Mouse (Mus musculus): ENCODE data around the gene Gm47985. TPM values are rescaled to one million over a fixed set of nuclear protein-coding genes. Genes with fewer than 3 reads are reported as not detected.
A peak's percentile ranks its signal among the peaks of the same experiment; 100 is the strongest.
"Not testable (repeated sequence)": the region's sequence is repeated elsewhere in the genome, so short reads cannot be mapped to it uniquely, and the experiment has no call there.

Gm47985 gene
- total RNA-seq, 2 experiments from 2014 or later = 0.20 TPM; not detected in 1

GRCm38 (mm10) chr1:151177030-151177936 is 5.1 kb upstream of the Gm47985 start:
- peak; percentile 85 for ATAC-seq (replicated peaks; ENCODE audit: poor library complexity)

- no peak; the same call in 1 of the 2 replicates for ATAC-seq (replicated peaks; ENCODE audit: poor library complexity)
Observed at GRCm38 (mm10) chr1:151177937-151178271, 4.4 kb upstream of the Gm47985 start.

GRCm38 (mm10) chr1:151178505-151179083 is 3.7 kb upstream of the Gm47985 start:
- ATAC-seq (replicated peaks; ENCODE audit: poor library complexity) = no peak

- ATAC-seq (replicated peaks; ENCODE audit: poor library complexity) = peak; percentile 33
Observed at GRCm38 (mm10) chr1:151180167-151180566, 2.2 kb upstream of the Gm47985 start.

GRCm38 (mm10) chr1:151186186-151186585 is 3.8 kb downstream of the Gm47985 start:
- not testable (repeated sequence) for ATAC-seq (replicated peaks; ENCODE audit: poor library complexity)

DNA sequence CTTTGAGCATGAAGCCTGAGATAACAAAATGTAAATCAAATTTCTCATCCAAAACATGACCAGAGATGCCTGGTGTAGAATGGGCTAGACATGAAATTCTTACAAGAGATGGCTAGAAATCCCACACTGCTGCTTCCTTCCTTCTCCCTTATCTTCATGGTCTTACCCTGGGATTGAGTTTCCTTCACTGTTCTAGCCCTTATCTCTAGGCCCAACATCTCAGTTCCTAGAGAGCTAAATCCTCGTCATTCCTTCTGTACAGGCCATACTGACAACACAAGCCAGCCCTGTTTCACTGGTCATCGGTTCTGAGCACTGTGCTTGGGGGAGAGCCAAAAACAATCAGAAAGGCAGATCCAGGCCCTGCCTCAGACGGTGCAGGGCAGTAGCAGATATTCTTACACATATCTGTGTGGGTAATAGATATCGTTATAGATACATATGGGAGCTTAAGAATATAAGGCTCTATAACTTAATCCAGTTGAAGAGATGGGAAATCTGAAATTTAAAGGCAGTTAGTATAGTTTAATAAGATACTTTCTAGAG is 4.6 kb downstream of the Gm47985 start:
- ATAC-seq (replicated peaks; ENCODE audit: poor library complexity) = peak; percentile 34; the same call in 1 of the 2 replicates

GRCm38 (mm10) chr1:151188469-151188868 is 6.1 kb downstream of the Gm47985 start:
- no peak for ATAC-seq (replicated peaks; ENCODE audit: poor library complexity)

DNA sequence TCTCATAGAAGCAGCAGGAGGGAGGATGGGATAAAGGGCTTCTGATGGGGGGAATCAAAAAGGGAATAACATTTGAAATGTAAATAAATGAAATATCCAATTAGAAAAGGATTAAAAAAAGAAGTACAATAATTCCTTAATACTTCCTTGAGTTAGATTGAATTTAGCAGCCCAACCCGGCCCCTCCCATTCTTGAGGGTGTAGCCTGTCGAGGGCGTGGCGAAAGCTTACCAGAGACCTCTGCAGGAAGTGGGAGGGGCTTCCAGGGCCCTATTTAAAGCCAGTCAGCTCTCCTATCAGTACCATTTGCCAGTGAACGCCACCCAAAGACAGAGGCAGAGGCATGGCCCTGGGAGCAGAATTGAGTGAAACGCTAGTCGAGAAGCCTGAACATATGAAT is 9.7 kb downstream of the Gm47985 start, which contains the start of gene Gm8947:
TSS of gene Gm8947 (plus strand) at position 302 of the 400 bp plus-strand sequence.
- ATAC-seq (replicated peaks; ENCODE audit: poor library complexity) = peak; percentile 70

GRCm38 (mm10) chr1:151192739-151193138 is 10.4 kb downstream of the Gm47985 start:
- ATAC-seq (replicated peaks; ENCODE audit: poor library complexity) = not testable (repeated sequence)

GRCm38 (mm10) chr1:151195986-151196385 is 13.6 kb downstream of the Gm47985 start:
- not testable (repeated sequence) for ATAC-seq (replicated peaks; ENCODE audit: poor library complexity)

DNA sequence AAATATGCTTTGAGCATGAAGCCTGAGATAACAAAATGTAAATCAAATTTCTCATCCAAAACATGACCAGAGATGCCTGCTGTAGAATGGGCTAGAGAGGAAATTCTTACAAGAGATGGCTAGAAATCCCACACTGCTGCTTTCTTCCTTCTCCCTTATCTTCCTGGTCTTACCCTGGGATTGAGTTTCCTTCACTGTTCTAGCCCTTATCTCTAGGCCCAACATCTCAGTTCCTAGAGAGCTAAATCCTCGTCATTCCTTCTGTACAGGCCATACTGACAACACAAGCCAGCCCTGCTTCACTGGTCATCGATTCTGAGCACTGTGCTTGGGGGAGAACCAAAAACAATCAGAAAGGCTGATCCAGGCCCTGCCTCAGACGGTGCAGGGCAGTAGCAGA is 14.4 kb downstream of the Gm47985 start:
- peak; percentile 31 for ATAC-seq (replicated peaks; ENCODE audit: poor library complexity)

DNA sequence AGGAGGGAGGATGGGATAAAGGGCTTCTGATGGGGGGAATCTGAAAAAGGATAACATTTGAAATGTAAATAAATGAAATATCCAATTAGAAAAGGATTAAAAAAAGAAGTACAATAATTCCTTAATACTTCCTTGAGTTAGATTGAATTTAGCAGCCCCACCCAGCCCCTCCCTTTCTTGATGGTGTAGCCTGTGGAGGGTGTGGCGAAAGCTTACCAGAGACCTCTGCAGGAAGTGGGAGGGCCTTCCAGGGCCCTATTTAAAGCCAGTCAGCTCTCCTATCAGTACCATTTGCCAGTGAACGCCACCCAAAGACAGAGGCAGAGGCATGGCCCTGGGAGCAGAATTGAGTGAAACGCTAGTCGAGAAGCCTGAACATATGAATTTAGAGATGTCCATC is 15.8 kb downstream of the Gm47985 start, which contains the start of gene Gm47995:
TSS of gene Gm47995 (plus strand) at position 329 of the 400 bp plus-strand sequence.
- peak; percentile 61 for ATAC-seq (replicated peaks; ENCODE audit: poor library complexity)

DNA sequence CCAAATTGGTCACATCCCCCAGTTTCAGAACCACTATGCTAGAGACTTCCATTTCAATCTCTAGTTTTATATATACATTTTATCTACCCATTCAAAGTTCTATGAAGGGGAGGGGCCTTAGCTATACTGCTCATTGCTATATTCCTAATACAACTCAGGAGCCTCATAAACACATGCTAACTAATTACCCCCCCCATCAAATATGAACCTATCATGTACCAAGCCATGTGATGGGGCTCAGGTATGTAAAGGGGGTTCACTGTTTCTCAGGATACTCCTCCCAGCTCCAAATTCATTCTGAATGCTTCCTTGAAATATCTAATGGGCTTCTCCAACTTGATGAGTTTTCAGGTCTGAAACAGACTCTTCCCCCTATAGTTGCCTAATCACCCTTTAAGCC is 18.3 kb downstream of the Gm47985 start:
- ATAC-seq (replicated peaks; ENCODE audit: poor library complexity) = not testable (repeated sequence)

- ATAC-seq (replicated peaks; ENCODE audit: poor library complexity) = peak; percentile 69
Observed at GRCm38 (mm10) chr1:151202771-151203170, 20.4 kb downstream of the Gm47985 start.

GRCm38 (mm10) chr1:151203818-151204217 is 21.5 kb downstream of the Gm47985 start, which contains the start of gene 3110040M04Rik:
3110040M04Rik (plus strand) TSS chr1:151204121.
- peak; percentile 55; the same call in 1 of the 2 replicates for ATAC-seq (replicated peaks; ENCODE audit: poor library complexity)

DNA sequence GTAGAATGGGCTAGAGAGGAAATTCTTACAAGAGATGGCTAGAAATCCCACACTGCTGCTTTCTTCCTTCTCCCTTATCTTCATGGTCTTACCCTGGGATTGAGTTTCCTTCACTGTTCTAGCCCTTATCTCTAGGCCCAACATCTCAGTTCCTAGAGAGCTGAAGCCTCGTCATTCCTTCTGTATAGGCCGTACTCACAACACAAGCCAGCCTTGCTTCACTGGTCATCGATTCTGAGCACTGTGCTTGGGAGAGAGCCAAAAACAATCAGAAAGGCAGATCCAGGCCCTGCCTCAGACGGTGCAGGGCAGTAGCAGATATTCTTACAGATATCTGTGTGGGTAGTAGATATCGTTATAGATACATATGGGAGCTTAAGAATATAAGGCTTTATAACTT is 26.2 kb downstream of the Gm47985 start:
- peak; percentile 75 for ATAC-seq (replicated peaks; ENCODE audit: poor library complexity)

- ATAC-seq (replicated peaks; ENCODE audit: poor library complexity) = not testable (repeated sequence)
Observed at GRCm38 (mm10) chr1:151208944-151209343, 26.6 kb downstream of the Gm47985 start.

DNA sequence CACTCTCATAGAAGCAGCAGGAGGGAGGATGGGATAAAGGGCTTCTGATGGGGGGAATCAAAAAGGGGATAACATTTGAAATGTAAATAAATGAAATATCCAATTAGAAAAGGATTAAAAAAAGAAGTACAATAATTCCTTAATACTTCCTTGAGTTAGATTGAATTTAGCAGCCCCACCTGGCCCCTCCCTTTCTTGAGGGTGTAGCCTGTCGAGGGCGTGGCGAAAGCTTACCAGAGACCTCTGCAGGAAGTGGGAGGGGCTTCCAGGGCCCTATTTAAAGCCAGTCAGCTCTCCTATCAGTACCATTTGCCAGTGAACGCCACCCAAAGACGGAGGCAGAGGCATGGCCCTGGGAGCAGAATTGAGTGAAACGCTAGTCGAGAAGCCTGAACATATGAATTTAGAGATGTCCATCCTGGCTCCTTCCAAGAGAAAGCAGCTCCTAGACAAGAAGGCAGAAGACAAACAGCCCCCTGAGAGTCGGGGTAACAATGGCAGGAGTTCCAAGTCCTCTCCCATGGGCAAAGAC is 27.6 kb downstream of the Gm47985 start, which contains the start of gene Gm47996:
TSS of gene Gm47996 (plus strand) at position 308 of the 532 bp plus-strand sequence.
- peak; percentile 65 for ATAC-seq (replicated peaks; ENCODE audit: poor library complexity)

DNA sequence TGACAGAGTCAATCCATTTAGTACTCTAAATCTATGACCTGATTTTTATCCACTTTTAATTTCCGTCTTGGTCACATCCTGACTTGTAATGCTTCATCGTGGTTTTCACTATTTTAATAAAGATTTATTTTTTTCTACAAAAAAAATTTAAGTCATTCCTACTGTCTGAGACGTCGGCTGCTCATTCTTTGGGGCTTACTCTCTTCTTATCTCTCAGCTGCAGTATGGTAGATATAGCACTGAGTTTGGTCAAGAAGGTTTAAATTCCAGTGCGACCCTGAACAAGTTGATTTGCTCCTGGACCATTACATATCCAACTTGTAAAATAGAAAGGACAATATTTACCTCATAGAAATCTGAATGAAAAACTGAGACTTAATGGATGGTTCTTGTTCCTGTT is 29.3 kb downstream of the Gm47985 start:
- not testable (repeated sequence) for ATAC-seq (replicated peaks; ENCODE audit: poor library complexity)

DNA sequence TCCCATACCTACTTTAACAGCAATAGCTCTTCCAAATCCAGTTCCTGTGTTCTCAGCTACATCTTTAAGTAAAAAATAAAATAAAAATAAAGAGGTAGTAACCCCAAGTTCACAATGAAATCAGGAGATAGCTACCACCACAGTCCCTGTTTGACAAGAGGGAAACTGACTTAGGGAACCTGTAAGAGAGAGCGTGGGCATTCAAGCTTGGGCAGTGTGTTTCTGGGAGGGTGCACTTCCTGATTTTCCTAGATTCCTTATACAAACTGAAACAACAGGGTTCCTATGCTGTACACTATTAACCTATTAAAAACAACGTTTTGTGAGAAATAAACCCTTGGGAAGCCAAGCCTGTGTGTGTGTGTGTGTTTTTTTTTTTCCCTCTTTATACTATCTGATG is 32.5 kb downstream of the Gm47985 start:
- peak; percentile 60 for ATAC-seq (replicated peaks; ENCODE audit: poor library complexity)

- ATAC-seq (replicated peaks; ENCODE audit: poor library complexity) = no peak
Observed at GRCm38 (mm10) chr1:151215985-151216384, 33.6 kb downstream of the Gm47985 start.
